Mouse (Mus musculus) spleen, adult 2 months (tissue): ENCODE data around the gene Tada2a.

Experiments used
- CTCF ChIP-seq: fragments of 200-500 bp; IDR thresholded peaks from 2 replicates; pipeline ENCODE4 v1.5.1; 2011; ENCODE audit warnings: mild to moderate bottlenecking, inconsistent platforms; ENCODE audit not compliant: insufficient read depth, insufficient read length, insufficient replicate concordance; ENCODE audit errors: extremely low read depth
- POLR2A ChIP-seq: fragments of 200-500 bp; IDR thresholded peaks from 2 replicates; pipeline ENCODE4 v1.6.1; 2011; ENCODE audit warnings: low read depth, low read length, inconsistent platforms

GRCm38 (mm10) chr11:84061881-84062280 lies 67.5 kb downstream of the Tada2a start:
- TF ChIP-seq POLR2A (no peak), CTCF (no peak)
